Mouse (Mus musculus): Measurements from ENCODE around the gene Glis1. TPM values are rescaled to one million over a fixed set of nuclear protein-coding genes. Genes with fewer than 3 reads are reported as not detected.

Gene Glis1
- polyA plus RNA-seq, 1 experiment, result not detected

DNA sequence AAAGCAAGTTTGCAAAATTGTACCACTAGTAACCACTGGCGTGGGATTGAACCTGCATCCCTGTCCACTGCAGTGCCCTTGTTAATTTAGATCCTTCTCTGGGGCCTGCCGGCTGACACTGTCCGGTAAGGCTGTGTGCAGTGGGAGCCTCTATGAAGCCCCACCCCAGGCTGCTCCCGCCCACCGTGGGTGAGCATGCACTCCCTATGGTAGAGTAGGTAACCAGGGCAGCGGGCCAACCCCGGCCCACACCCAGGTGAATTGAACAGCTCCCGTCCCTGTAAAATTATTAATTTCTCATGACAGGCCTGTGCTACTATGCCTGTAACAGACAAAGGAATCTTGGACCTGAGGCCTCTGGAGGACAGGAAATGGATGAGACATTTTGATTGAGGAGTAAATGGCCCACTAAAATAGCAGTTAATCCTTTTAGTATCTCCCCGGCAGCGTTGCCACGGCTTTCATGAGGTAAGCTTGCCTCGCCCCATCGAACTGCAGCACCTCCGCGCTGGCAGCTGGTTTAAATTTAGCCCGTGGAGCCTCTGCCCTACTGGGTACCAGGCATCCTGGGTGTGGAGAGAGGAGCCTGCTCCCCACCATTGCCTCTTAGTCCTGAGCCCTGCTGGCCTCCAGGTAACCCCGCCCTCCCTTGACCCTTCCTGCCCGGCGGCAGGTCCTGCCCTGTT is 136.1 kb downstream of the Glis1 start:
- Histone ChIP-seq H3K4me1 (ENCODE audit: control insufficient read depth, insufficient read depth, low read length) (peaks cover 5% of the 10 kb centered on the region), H3K27ac (ENCODE audit: insufficient read depth, low read depth, low read length) (no peak overlapping the region), H3K4me3 (ENCODE audit: insufficient read depth, low read depth, low read length) (no peak overlapping the region)
- WGBS, result 77% methylated on average over 19 of the region's 19 CpGs
- TF ChIP-seq POLR2A (IDR thresholded peaks at IDR 0.05; ENCODE audit: insufficient read depth, low read depth, low read length) (no peak), CTCF (IDR thresholded peaks at IDR 0.05; ENCODE audit: insufficient read depth, low read depth, low read length) (no peak)

DNA sequence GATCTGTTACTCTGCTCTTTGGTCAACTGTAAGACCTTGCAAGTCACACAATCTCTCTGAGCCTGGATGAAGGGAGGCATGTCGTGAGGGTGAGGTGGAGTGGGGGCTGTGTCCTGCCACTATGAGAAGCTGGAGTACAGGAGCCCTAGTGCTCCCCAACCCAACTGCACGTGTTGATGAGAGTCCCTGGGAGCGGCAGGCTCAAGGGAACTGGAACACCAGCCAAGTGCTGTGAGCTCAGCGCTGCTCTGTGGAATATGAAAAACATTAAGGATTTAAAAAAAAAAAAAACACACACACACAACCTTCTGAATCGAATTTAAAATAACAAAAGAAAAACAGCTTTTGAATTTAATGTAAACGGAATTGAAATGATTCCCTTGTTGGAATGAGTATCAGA is 141.4 kb downstream of the Glis1 start:
- Histone ChIP-seq H3K4me3 (ENCODE audit: insufficient read depth, low read depth, low read length) (no peak overlapping the region), H3K4me1 (ENCODE audit: control insufficient read depth, insufficient read depth, low read length) (peaks cover 3% of the 10 kb centered on the region), H3K27ac (ENCODE audit: insufficient read depth, low read depth, low read length) (no peak overlapping the region)
- TF ChIP-seq POLR2A (IDR thresholded peaks at IDR 0.05; ENCODE audit: insufficient read depth, low read depth, low read length) (no peak), CTCF (IDR thresholded peaks at IDR 0.05; ENCODE audit: insufficient read depth, low read depth, low read length) (no peak)
- 56% methylated on average over 6 of the region's 6 CpGs for WGBS

DNA sequence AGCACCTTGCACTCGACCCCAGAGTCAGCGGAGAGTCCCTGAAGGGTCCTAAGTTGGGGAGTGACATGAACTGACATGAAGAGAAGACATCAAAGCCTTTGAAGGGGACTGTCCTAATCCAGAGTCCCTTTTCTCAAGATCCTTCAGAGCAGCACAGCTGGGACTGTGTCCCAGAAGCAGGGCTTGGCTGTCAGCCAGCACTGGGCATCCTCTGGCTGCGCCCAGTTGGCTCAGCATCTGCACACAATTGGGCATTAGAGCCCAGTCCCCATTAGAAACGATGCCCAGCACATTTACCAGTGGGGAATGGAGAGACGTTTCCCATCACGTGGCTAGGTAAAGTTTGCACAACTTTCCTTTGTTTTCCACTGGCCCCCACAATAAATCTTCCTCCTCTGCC is 142.4 kb downstream of the Glis1 start:
- no peak overlapping the region for H3K27ac ChIP-seq (ENCODE audit: insufficient read depth, low read depth, low read length)
- WGBS, result 50% methylated on average over 6 of the region's 6 CpGs
- peaks cover 2% of the 10 kb centered on the region; the same call in 1 of the 2 replicates for H3K4me1 ChIP-seq (ENCODE audit: control insufficient read depth, insufficient read depth, low read length)
- no peak overlapping the region for H3K4me3 ChIP-seq (ENCODE audit: insufficient read depth, low read depth, low read length)
- TF ChIP-seq CTCF (IDR thresholded peaks at IDR 0.05; ENCODE audit: insufficient read depth, low read depth, low read length) (no peak), POLR2A (IDR thresholded peaks at IDR 0.05; ENCODE audit: insufficient read depth, low read depth, low read length) (no peak)

DNA sequence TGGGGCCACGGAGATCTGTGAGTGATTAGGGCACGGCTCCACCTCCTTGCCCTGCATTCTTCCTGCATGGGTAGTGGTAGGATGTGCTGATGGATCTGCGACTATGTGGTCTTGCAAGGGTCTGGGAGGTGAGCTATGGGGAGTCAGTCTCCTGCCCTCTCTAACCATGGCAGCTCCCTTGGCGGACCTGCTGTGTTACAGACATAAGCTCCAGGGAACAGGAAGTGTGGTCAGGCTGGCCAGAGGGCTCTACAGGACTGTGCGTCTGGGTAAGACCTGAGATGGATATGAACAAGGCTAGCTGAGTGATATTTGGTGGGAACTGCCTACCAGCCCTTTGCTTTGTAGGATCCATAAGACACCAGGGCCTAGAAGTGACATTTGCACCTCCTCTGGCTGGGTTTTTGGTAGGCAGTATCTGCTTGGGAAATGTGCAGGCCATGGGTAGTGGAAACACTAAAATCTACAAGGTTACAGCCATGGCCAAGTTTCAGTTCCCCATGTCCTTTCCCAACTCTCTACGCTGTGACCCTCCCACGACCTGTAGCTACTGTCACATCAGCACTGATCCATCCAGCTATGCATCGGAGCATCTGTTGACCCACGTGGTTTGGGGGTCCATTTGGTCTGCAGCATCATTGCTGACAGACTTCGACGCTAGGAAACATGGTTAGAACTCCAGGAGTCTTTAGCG is 142.9 kb downstream of the Glis1 start:
- no peak for TF ChIP-seq POLR2A (IDR thresholded peaks at IDR 0.05; ENCODE audit: insufficient read depth, low read depth, low read length)
- no peak for TF ChIP-seq CTCF (IDR thresholded peaks at IDR 0.05; ENCODE audit: insufficient read depth, low read depth, low read length)
- 87% methylated on average over 12 of the region's 12 CpGs for WGBS
- H3K27ac ChIP-seq (ENCODE audit: insufficient read depth, low read depth, low read length), result no peak overlapping the region

DNA sequence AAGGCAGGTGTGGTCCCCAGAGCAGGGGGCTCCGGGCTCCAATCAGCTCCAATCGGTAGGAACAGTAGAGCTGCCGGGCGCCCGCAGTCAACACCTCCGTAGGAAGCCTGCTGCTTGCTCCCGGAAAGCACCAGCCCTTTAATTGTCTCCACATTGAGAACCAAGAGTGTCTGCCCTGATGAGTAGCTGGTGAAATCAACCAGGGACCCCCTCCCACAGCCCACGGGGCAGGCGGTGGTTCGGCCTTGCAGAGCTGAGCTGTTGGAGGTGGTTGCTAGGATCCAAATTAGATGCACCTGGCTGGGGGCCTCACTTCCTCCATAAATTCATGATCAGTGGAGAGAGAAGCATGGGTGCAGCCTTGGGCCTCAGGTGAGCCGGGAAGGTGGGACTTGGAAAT is 146.5 kb downstream of the Glis1 start:
- peaks cover 2% of the 10 kb centered on the region; the same call in 1 of the 2 replicates for H3K4me1 ChIP-seq (ENCODE audit: control insufficient read depth, insufficient read depth, low read length)
- H3K4me3 ChIP-seq (ENCODE audit: insufficient read depth, low read depth, low read length), result no peak overlapping the region
- 84% methylated on average over 11 of the region's 11 CpGs for WGBS
- no peak overlapping the region for H3K27ac ChIP-seq (ENCODE audit: insufficient read depth, low read depth, low read length)
- TF ChIP-seq POLR2A (IDR thresholded peaks at IDR 0.05; ENCODE audit: insufficient read depth, low read depth, low read length) (no peak), CTCF (IDR thresholded peaks at IDR 0.05; ENCODE audit: insufficient read depth, low read depth, low read length) (no peak)

More for the DNA sequence above, 142.9 kb downstream of the Glis1 start:
- no peak overlapping the region for H3K4me3 ChIP-seq (ENCODE audit: insufficient read depth, low read depth, low read length)
- peaks cover 2% of the 10 kb centered on the region; the same call in 1 of the 2 replicates for H3K4me1 ChIP-seq (ENCODE audit: control insufficient read depth, insufficient read depth, low read length)

DNA sequence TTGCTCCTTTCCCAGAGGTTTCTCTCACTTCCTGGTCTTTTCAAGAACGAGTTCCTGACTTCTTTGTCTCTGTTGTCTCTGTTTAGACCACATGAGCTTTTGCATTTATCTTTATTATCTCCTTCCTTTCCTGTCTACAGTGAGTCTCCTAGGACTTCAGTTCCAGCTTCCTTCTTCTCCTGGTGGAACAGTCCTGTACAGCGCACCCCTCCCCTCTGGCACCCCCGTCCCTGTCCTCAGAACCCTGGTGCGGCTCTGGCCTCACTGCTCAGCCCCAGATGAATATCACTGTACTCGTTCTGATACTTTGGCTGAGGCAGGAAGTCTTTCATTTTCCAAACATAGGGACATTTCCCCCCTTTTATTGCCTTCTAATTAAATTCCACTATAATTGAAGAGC is 152.0 kb downstream of the Glis1 start:
- 74% methylated on average over 5 of the region's 5 CpGs for WGBS
- TF ChIP-seq CTCF (IDR thresholded peaks at IDR 0.05; ENCODE audit: insufficient read depth, low read depth, low read length), result no peak

DNA sequence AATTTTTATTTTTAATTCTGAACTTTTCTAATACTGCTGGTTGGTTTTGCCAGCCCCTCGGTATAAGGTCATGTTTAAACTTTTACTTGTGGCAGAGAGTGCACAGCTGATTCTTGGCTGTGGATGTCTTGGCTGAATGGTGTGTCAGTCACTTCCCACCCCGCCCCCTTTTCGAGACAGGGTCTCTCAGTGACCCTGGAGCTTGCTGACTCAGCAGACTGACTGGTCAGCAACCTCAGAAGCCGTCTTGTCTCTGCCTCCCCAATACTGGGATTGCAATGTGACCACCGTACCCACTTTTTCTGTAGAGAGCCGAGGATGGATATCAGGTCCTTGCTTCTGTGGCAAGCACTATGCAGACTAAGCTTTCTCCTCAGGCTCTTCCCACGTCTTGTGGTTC is 154.2 kb downstream of the Glis1 start:
- H3K4me1 ChIP-seq (ENCODE audit: control insufficient read depth, insufficient read depth, low read length), result no peaks in the 10 kb centered on the region
- H3K27ac ChIP-seq (ENCODE audit: insufficient read depth, low read depth, low read length), result no peak overlapping the region
- no peak for TF ChIP-seq POLR2A (IDR thresholded peaks at IDR 0.05; ENCODE audit: insufficient read depth, low read depth, low read length)
- no peak for TF ChIP-seq CTCF (IDR thresholded peaks at IDR 0.05; ENCODE audit: insufficient read depth, low read depth, low read length)
- H3K4me3 ChIP-seq (ENCODE audit: insufficient read depth, low read depth, low read length), result no peak overlapping the region
- 84% methylated on average over 7 of the region's 7 CpGs for WGBS

More for the DNA sequence above, 152.0 kb downstream of the Glis1 start:
- no peak overlapping the region for H3K27ac ChIP-seq (ENCODE audit: insufficient read depth, low read depth, low read length)
- no peak overlapping the region for H3K4me3 ChIP-seq (ENCODE audit: insufficient read depth, low read depth, low read length)
- no peaks in the 10 kb centered on the region for H3K4me1 ChIP-seq (ENCODE audit: control insufficient read depth, insufficient read depth, low read length)

DNA sequence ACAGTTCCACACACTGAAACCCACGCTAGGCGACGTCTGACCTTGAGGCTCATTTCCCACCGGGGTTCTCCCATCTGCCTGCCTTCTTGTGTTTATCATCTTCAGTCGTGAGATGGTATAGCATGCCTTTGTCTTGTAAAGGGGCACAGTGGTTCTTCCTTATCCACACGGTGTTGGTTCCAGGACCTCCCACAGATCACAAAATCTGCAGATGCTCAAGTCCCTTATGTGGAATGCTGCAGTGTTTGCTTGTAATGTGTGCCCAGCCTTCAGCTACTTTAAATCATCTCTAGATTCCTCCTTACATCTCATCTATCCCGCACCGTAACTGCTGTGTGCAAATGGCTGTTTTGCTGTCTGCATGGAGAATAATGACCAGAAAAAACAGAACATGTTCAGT is 154.7 kb downstream of the Glis1 start:
- TF ChIP-seq POLR2A (IDR thresholded peaks at IDR 0.05; ENCODE audit: insufficient read depth, low read depth, low read length) (no peak), CTCF (IDR thresholded peaks at IDR 0.05; ENCODE audit: insufficient read depth, low read depth, low read length) (no peak)
- WGBS, result 87% methylated on average over 8 of the region's 8 CpGs
- no peak overlapping the region for H3K4me3 ChIP-seq (ENCODE audit: insufficient read depth, low read depth, low read length)

DNA sequence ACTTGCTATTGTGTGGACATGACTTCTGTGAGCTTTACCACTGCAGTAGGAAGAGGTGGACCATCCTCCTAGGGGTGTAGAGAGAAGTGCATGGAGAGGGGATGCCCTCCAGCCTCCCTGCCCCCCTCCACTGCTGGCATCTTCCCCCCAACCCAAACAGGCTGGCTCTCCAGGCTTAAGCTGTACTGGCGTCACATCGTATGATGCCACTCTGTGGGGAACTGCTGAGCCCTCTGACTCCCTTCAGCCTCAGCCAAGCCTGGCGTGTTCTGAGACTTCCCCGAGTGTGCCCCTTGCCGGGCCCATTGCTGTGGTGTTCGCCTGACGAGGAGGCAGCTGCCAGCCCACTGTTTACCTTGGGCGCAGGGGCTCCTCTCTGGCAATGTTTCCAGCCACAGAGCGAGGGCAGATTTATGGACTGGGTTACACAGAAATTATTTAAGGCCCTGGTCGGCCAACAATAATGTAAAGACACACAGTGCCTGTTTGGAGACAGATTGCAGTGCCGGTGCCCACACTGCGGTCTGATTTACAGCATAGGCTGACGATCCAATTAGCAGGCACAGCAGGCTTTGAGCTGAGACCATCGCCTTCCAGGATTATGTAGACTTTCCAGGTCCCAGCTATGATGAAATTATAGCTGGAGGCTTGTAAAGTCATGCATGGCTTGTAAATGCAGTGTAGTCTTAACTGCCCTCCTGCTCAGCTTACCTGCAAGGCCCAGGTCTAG is 156.6 kb downstream of the Glis1 start:
- H3K27ac ChIP-seq (ENCODE audit: insufficient read depth, low read depth, low read length), result no peak overlapping the region
- H3K4me3 ChIP-seq (ENCODE audit: insufficient read depth, low read depth, low read length), result no peak overlapping the region
- H3K4me1 ChIP-seq (ENCODE audit: control insufficient read depth, insufficient read depth, low read length), result no peaks in the 10 kb centered on the region
- 67% methylated on average over 14 of the region's 14 CpGs for WGBS
- TF ChIP-seq CTCF (IDR thresholded peaks at IDR 0.05; ENCODE audit: insufficient read depth, low read depth, low read length), result no peak
- TF ChIP-seq POLR2A (IDR thresholded peaks at IDR 0.05; ENCODE audit: insufficient read depth, low read depth, low read length), result no peak

More for the DNA sequence above, 154.7 kb downstream of the Glis1 start:
- no peaks in the 10 kb centered on the region for H3K4me1 ChIP-seq (ENCODE audit: control insufficient read depth, insufficient read depth, low read length)
- H3K27ac ChIP-seq (ENCODE audit: insufficient read depth, low read depth, low read length), result no peak overlapping the region
